Mouse (Mus musculus) fat pad, adult 2 months (tissue): ENCODE measurements around the gene Vmn1r59.
"Not testable (repeated sequence)": the region's sequence is repeated elsewhere in the genome, so short reads cannot be mapped to it uniquely, and the experiment has no call there.

Source experiments
- DNase-seq: peaks from one replicate; pipeline ENCODE4 v3.0.0-alpha.2; 2011; ENCODE audit warnings: low read depth, low spot score; ENCODE audit errors: extremely low read depth

The Vmn1r59 gene

GRCm38 (mm10) chr7:5456674-5457073 lies at the start of gene Vmn1r59:
Gene Vmn1r59 (minus strand): TSS chr7:5456774.
- no peak for DNase-seq

- DNase-seq, result not testable (repeated sequence)
Measured at GRCm38 (mm10) chr7:5493856-5494255, 37.3 kb upstream of the Vmn1r59 start, which contains the start of gene Vmn2r28. Gene Vmn2r28 (minus strand): TSS chr7:5493956.

GRCm38 (mm10) chr7:5454011-5454410 lies 2.6 kb downstream of the Vmn1r59 start:
- not testable (repeated sequence) for DNase-seq

- DNase-seq, result no peak
Measured at GRCm38 (mm10) chr7:5448627-5449026, 7.9 kb downstream of the Vmn1r59 start.

- DNase-seq, result not testable (repeated sequence)
Measured at GRCm38 (mm10) chr7:5413296-5413695, 43.3 kb downstream of the Vmn1r59 start, which contains the start of gene Vmn1r58. Gene Vmn1r58 (minus strand): TSS chr7:5413396.

- DNase-seq, result no peak
Measured at GRCm38 (mm10) chr7:5406201-5406600, 50.4 kb downstream of the Vmn1r59 start.
